ENCODE assay signal across 7 mouse cellular contexts in genomic region chr17:37029162-37029561, GRCm38 (mm10). TPM values are rescaled to one million over a fixed set of nuclear protein-coding genes. Genes with fewer than 3 reads are reported as not detected.
DNase-seq lines count a peak whose midpoint lies in the region; ATAC-seq and TF ChIP-seq lines count a peak whose summit lies in the region.

No protein-coding gene starts in this region.

- no peaks in the 10 kb centered on the region for H3K36me3 ChIP-seq in lung, postnatal 0 days (ENCODE audit: insufficient read depth, low read length)
- no peaks in the 10 kb centered on the region for H3K36me3 ChIP-seq in forebrain, embryonic 15.5 days
- no peaks in the 10 kb centered on the region for H3K36me3 ChIP-seq in liver, embryonic 13.5 days

- no peaks in the 10 kb centered on the region for H3K9me3 ChIP-seq in lung, postnatal 0 days (ENCODE audit: low read length)
- H3K9me3 ChIP-seq in forebrain, embryonic 15.5 days = no peaks in the 10 kb centered on the region
- H3K9me3 ChIP-seq in liver, embryonic 13.5 days (replicated peaks) = no peaks in the 10 kb centered on the region

- TF ChIP-seq EP300 in lung, postnatal 0 days (IDR thresholded peaks at IDR 0.05) = no peak

- WGBS in lung, postnatal 0 days = 58% methylated on average over 8 of the region's 8 CpGs
- 57% methylated on average over 8 of the region's 8 CpGs for WGBS in forebrain, embryonic 15.5 days
- 68% methylated on average over 8 of the region's 8 CpGs for WGBS in liver, embryonic 13.5 days (ENCODE audit: insufficient replicate concordance)

- no peak for ATAC-seq in lung, postnatal 0 days
- peak; percentile 32 for ATAC-seq in forebrain, embryonic 15.5 days (replicated peaks)
- ATAC-seq in liver, embryonic 13.5 days (ENCODE audit: low read depth) = no peak

- TF ChIP-seq CTCF in lung, postnatal 0 days (IDR thresholded peaks at IDR 0.05) = no peak

- no peak for DNase-seq in lung, postnatal 0 days (ENCODE audit: low spot score)
- no peak for DNase-seq in lung, postnatal 25 days (ENCODE audit: low spot score)
- DNase-seq in liver, embryonic 13.5 days = no peak
- no peak for DNase-seq in adrenal gland, postnatal 14 days
- no peak for DNase-seq in gastrocnemius, postnatal 14 days
- no peak for DNase-seq in layer of hippocampus, adult 18-20 months (ENCODE audit: low spot score in 2 of 2)

- H3K4me3 ChIP-seq in lung, postnatal 0 days (ENCODE audit: low read depth, low read length) = peak overlapping the region; percentile 57
- H3K4me3 ChIP-seq in forebrain, embryonic 15.5 days = peak overlapping the region; percentile 51
- peak overlapping the region; percentile 53 for H3K4me3 ChIP-seq in liver, embryonic 13.5 days (replicated peaks)

- H3K4me2 ChIP-seq in lung, postnatal 0 days (replicated peaks; ENCODE audit: low read depth, low read length) = peak overlapping the region; percentile 52
- H3K4me2 ChIP-seq in forebrain, embryonic 15.5 days (replicated peaks) = peak overlapping the region; percentile 40
- peak overlapping the region; percentile 58 for H3K4me2 ChIP-seq in liver, embryonic 13.5 days

- no peak overlapping the region for H3K27ac ChIP-seq in lung, postnatal 0 days (ENCODE audit: low read length)
- H3K27ac ChIP-seq in forebrain, embryonic 15.5 days (replicated peaks) = peak overlapping the region; percentile 99
- no peak overlapping the region for H3K27ac ChIP-seq in liver, embryonic 13.5 days

- intact Hi-C loops in gastrocnemius, postnatal 14 days (cut with DNase I; ENCODE audit: low total_unique reads) = no loop called here

- no peaks in the 10 kb centered on the region for H3K27me3 ChIP-seq in lung, postnatal 0 days (replicated peaks; ENCODE audit: insufficient read depth, low read length)
- H3K27me3 ChIP-seq in forebrain, embryonic 15.5 days = no peaks in the 10 kb centered on the region
- H3K27me3 ChIP-seq in liver, embryonic 13.5 days = no peaks in the 10 kb centered on the region

- no peak overlapping the region for H3K9ac ChIP-seq in lung, postnatal 0 days (replicated peaks; ENCODE audit: low read depth)
- peak overlapping the region; percentile 53 for H3K9ac ChIP-seq in forebrain, embryonic 15.5 days (replicated peaks)
- H3K9ac ChIP-seq in liver, embryonic 13.5 days = no peak overlapping the region; the same call in 1 of the 2 replicates

- H3K4me1 ChIP-seq in lung, postnatal 0 days (ENCODE audit: insufficient read depth, low read depth, low read length) = no peaks in the 10 kb centered on the region
- H3K4me1 ChIP-seq in forebrain, embryonic 15.5 days = peaks cover 19% of the 10 kb centered on the region
- peaks cover 4% of the 10 kb centered on the region for H3K4me1 ChIP-seq in liver, embryonic 13.5 days (replicated peaks)

RNA-seq across cellular contexts. Expression of gene Mog, which starts 6.0 kb away (rescaled TPM):
- 0.07 TPM in 1 of 2 replicates, not detected in the other for polyA plus RNA-seq in lung, postnatal 0 days (2015; fragmentation: Nextera tagmentation; extraction: Ambion mirVana)
- 1.9 and 2.4 TPM in 2 replicates for polyA plus RNA-seq in forebrain, embryonic 15.5 days (2015; fragmentation: Nextera tagmentation; extraction: Ambion mirVana)
- not detected in 2 replicates for polyA plus RNA-seq in liver, embryonic 13.5 days (2015; fragmentation: Nextera tagmentation; extraction: Ambion mirVana)
- total RNA-seq in adrenal gland, postnatal 14 days (2021) = not detected in 2 replicates
- total RNA-seq in gastrocnemius, postnatal 14 days (2021) = not detected
- 10 to 100 TPM; 35.8 to 43.1 TPM for total RNA-seq in layer of hippocampus, adult 18-20 months (2021)

RNA-seq across cellular contexts. Expression of gene Gabbr1, which starts 16.6 kb away (rescaled TPM):
- polyA plus RNA-seq in lung, postnatal 0 days (2015; fragmentation: Nextera tagmentation; extraction: Ambion mirVana) = 5.8 and 6.2 TPM in 2 replicates
- 50.9 and 53.1 TPM in 2 replicates for polyA plus RNA-seq in forebrain, embryonic 15.5 days (2015; fragmentation: Nextera tagmentation; extraction: Ambion mirVana)
- polyA plus RNA-seq in liver, embryonic 13.5 days (2015; fragmentation: Nextera tagmentation; extraction: Ambion mirVana) = 0.43 and 0.51 TPM in 2 replicates
- 24.2 and 32.7 TPM in 2 replicates for total RNA-seq in adrenal gland, postnatal 14 days (2021)
- 10 to 100 TPM in 1 of 2 experiments, 1 to 10 TPM in 1; 9.8 to 10.3 TPM for total RNA-seq in gastrocnemius, postnatal 14 days (2021)
- total RNA-seq in layer of hippocampus, adult 18-20 months (2021) = 100 to 1,000 TPM; 683 to 686 TPM

RNA-seq across cellular contexts. Expression of gene Zfp57, which starts 28.2 kb away (rescaled TPM):
- polyA plus RNA-seq in lung, postnatal 0 days (2015; fragmentation: Nextera tagmentation; extraction: Ambion mirVana) = 35.6 and 44.3 TPM in 2 replicates
- polyA plus RNA-seq in forebrain, embryonic 15.5 days (2015; fragmentation: Nextera tagmentation; extraction: Ambion mirVana) = 329 and 340 TPM in 2 replicates
- 4.6 TPM in 2 replicates for polyA plus RNA-seq in liver, embryonic 13.5 days (2015; fragmentation: Nextera tagmentation; extraction: Ambion mirVana)
- 4.1 and 4.5 TPM in 2 replicates for total RNA-seq in adrenal gland, postnatal 14 days (2021)
- total RNA-seq in gastrocnemius, postnatal 14 days (2021) = 1 to 10 TPM in 1 of 2 experiments, under 1 TPM in 1; 0.74 to 1.5 TPM
- 1 to 10 TPM; 8.1 to 8.7 TPM for total RNA-seq in layer of hippocampus, adult 18-20 months (2021)

RNA-seq across cellular contexts. Expression of gene H2-M5, which starts 39.8 kb away (rescaled TPM):
- polyA plus RNA-seq in lung, postnatal 0 days (2015; fragmentation: Nextera tagmentation; extraction: Ambion mirVana) = 0.13 and 0.21 TPM in 2 replicates
- polyA plus RNA-seq in forebrain, embryonic 15.5 days (2015; fragmentation: Nextera tagmentation; extraction: Ambion mirVana) = 2.0 TPM in 2 replicates
- not detected in 2 replicates for polyA plus RNA-seq in liver, embryonic 13.5 days (2015; fragmentation: Nextera tagmentation; extraction: Ambion mirVana)
- 0.34 TPM in 1 of 2 replicates, not detected in the other for total RNA-seq in adrenal gland, postnatal 14 days (2021)
- total RNA-seq in gastrocnemius, postnatal 14 days (2021) = not detected
- under 1 TPM; 0.87 to 0.96 TPM for total RNA-seq in layer of hippocampus, adult 18-20 months (2021)

RNA-seq across cellular contexts. Expression of gene 2410137M14Rik, which starts 48.1 kb away (rescaled TPM):
- polyA plus RNA-seq in lung, postnatal 0 days (2015; fragmentation: Nextera tagmentation; extraction: Ambion mirVana) = 0.14 TPM in 1 of 2 replicates, not detected in the other
- polyA plus RNA-seq in forebrain, embryonic 15.5 days (2015; fragmentation: Nextera tagmentation; extraction: Ambion mirVana) = 0.37 TPM in 1 of 2 replicates, not detected in the other
- not detected in 2 replicates for polyA plus RNA-seq in liver, embryonic 13.5 days (2015; fragmentation: Nextera tagmentation; extraction: Ambion mirVana)
- not detected in 2 replicates for total RNA-seq in adrenal gland, postnatal 14 days (2021)
- under 1 TPM in 1 of 2 experiments, not detected in 1; 0.25 TPM for total RNA-seq in gastrocnemius, postnatal 14 days (2021)
- not detected for total RNA-seq in layer of hippocampus, adult 18-20 months (2021)

Comparison
In these comparisons a context has a peak if more than half of its experiments do, and no peak if none do; other contexts are left out.
1. RNA of gene Mog, which starts 6.0 kb away (total RNA-seq): 35.8 to 43.1 TPM in layer of hippocampus, adult 18-20 months; not detected in adrenal gland, postnatal 14 days and not detected in gastrocnemius, postnatal 14 days; every median in the first group is over 10 times any median in the second.
2. RNA of gene Gabbr1, which starts 16.6 kb away (total RNA-seq): 683 to 686 TPM in layer of hippocampus, adult 18-20 months; 24.2 to 32.7 TPM in adrenal gland, postnatal 14 days and 9.8 to 10.3 TPM in gastrocnemius, postnatal 14 days; every median in the first group is over 10 times any median in the second.
3. Peak in every context shown above with its lines, with median percentiles within 50 percentile points of each other: H3K4me2 ChIP-seq and H3K4me3 ChIP-seq.